Mouse (Mus musculus) left cerebral cortex, postnatal 36 days (tissue): ENCODE results near the gene Crxos. TPM values are rescaled to one million over a fixed set of nuclear protein-coding genes. Genes with fewer than 3 reads are reported as not detected.

ENCODE experiments used
- total RNA-seq, 2 experiments: library from RNA; stranded (reverse); gene quantifications; 2 replicates each; pipeline ENCODE4 v1.2.3; 2021

Crxos gene
- total RNA-seq, 2 experiments from 2014 or later, result 0.27 TPM; not detected in 1

Other genes with a start within 250 kb of the Crxos start
- not detected for gene Obox3, start 242.7 kb upstream of the Crxos start, total RNA-seq
- gene Obox5, start 132.5 kb upstream of the Crxos start, total RNA-seq, result not detected
- not detected for gene Obox6, start 42.9 kb upstream of the Crxos start, total RNA-seq
- gene Crx, start 2.6 kb upstream of the Crxos start, total RNA-seq, result not detected
- gene Selenow, start 39.8 kb downstream of the Crxos start, total RNA-seq, result 1,000 to 10,000 TPM; 1,151 to 1,335 TPM
- 100 to 1,000 TPM; 113 to 130 TPM for gene Nop53, start 63.5 kb downstream of the Crxos start, total RNA-seq
- 1 to 10 TPM; 3.5 to 6.8 TPM for gene Ehd2, start 85.0 kb downstream of the Crxos start, total RNA-seq
- gene Bicra, start 165.3 kb downstream of the Crxos start, total RNA-seq, result 10 to 100 TPM; 11.4 to 17.3 TPM
- under 1 TPM; 0.64 to 0.88 TPM for gene Zfp541, start 179.2 kb downstream of the Crxos start, total RNA-seq
- 100 to 1,000 TPM; 269 to 307 TPM for gene Napa, start 215.8 kb downstream of the Crxos start, total RNA-seq
- gene Kptn, start 237.3 kb downstream of the Crxos start, total RNA-seq, result 10 to 100 TPM; 40.9 to 44.9 TPM
- 100 to 1,000 TPM; 242 to 273 TPM for gene Slc8a2, start 247.2 kb downstream of the Crxos start, total RNA-seq